ENCODE assay signal across 9 mouse cellular contexts in genomic region chr15:100167791-100168190, GRCm38 (mm10). TPM values are rescaled to one million over a fixed set of nuclear protein-coding genes. Genes with fewer than 3 reads are reported as not detected.
DNase-seq lines count a peak whose midpoint lies in the region; ATAC-seq lines count a peak whose summit lies in the region.
"Had no signal": no experiment of that assay in that cellular context is flagged by ENCODE, and none has a peak within 500 bp of the region (broad histone marks: within the 10 kb centered on the region; RNA-seq: fewer than 3 reads in every experiment).

No protein-coding gene starts in this region.

- ATAC-seq in cerebellum, adult (ENCODE audit: insufficient number of reproducible peaks, low FRiP score, low TSS enrichment): no peak
- ATAC-seq: Patski had no signal

- peak; percentile 39 for DNase-seq in kidney, postnatal 10 days
- DNase-seq in kidney, adult 11 months: no peak
- DNase-seq in Muller cell, postnatal 12 days (ENCODE audit: inconsistent ontology term): peak; percentile 83
- peak; percentile 71 for DNase-seq in adipocyte (ENCODE audit: low spot score)
- peak; percentile 35 to 61 for DNase-seq in heart, postnatal 14 days
- no peak for DNase-seq in embryo, embryonic 10.5 days (ENCODE audit: low spot score)
- DNase-seq: cerebellum, adult 8-10 months had no signal

- intact Hi-C loops in heart, postnatal 14 days (cut with DNase I): no loop called here

RNA-seq across cellular contexts. Expression of gene Atf1, which starts 59.8 kb away (rescaled TPM):
- 10 to 100 TPM; 44.0 to 48.4 TPM for total RNA-seq in heart, postnatal 14 days (2021)

Comparison
In these comparisons a context has a peak if more than half of its experiments do, and no peak if none do; other contexts are left out.
1. DNase-seq: peak in kidney, postnatal 10 days (single experiment), Muller cell, postnatal 12 days (single experiment), adipocyte (single experiment) and heart, postnatal 14 days (2 of 2); none in kidney, adult 11 months (single experiment) and embryo, embryonic 10.5 days (single experiment).